Mouse (Mus musculus) midbrain, postnatal 0 days (tissue): ENCODE results near the gene Tpst2. TPM values are rescaled to one million over a fixed set of nuclear protein-coding genes. Genes with fewer than 3 reads are reported as not detected.

ENCODE experiments used
- ATAC-seq: fragments of 200-750 bp; cut with Nextera tagmentation; 2 replicates; pipeline ENCODE4 v1.8.0; 2017; ENCODE audit warnings: moderate number of reproducible peaks, mild to moderate bottlenecking, moderate TSS enrichment, moderate library complexity; ENCODE audit not compliant: low FRiP score
- DNase-seq: peaks from one replicate; pipeline ENCODE4 v3.0.0-alpha.2; 2015; ENCODE audit warnings: low spot score
- H3K27ac ChIP-seq: fragments of 300-500 bp; sonication (generic); 2 replicates; pipeline ENCODE4 v1.5.1; 2014; ENCODE audit warnings: low read depth, mild to moderate bottlenecking, low read length, mixed read lengths
- H3K27me3 ChIP-seq: fragments of 300-500 bp; sonication (generic); 2 replicates; pipeline ENCODE4 v1.6.1; 2014; ENCODE audit warnings: low read length, control low read depth, mixed read lengths; ENCODE audit not compliant: insufficient read depth
- H3K36me3 ChIP-seq: fragments of 300-500 bp; sonication (generic); 2 replicates; pipeline ENCODE4 v1.6.1; 2014; ENCODE audit warnings: low read length, control low read depth, mixed read lengths; ENCODE audit not compliant: insufficient read depth
- H3K4me1 ChIP-seq: fragments of 300-500 bp; sonication (generic); 2 replicates; pipeline ENCODE4 v1.6.1; 2014; ENCODE audit warnings: mild to moderate bottlenecking, control low read depth, antibody characterized with exemption, low read length, mixed read lengths; ENCODE audit not compliant: insufficient read depth
- H3K4me2 ChIP-seq: fragments of 300-500 bp; sonication (generic); 2 replicates; pipeline ENCODE4 v1.6.1; 2014; ENCODE audit warnings: low read depth, mild to moderate bottlenecking, low read length, mixed read lengths; ENCODE audit not compliant: poor library complexity, severe bottlenecking
- H3K4me3 ChIP-seq: fragments of 300-500 bp; sonication (generic); 2 replicates; pipeline ENCODE4 v1.5.1; 2014; ENCODE audit warnings: low read depth, mild to moderate bottlenecking, low read length, moderate library complexity
- H3K9ac ChIP-seq: fragments of 300-500 bp; sonication (generic); replicated peaks from 2 replicates; pipeline ENCODE4 v1.6.1; 2014; ENCODE audit warnings: mild to moderate bottlenecking, low read length, moderate library complexity, mixed read lengths; ENCODE audit not compliant: poor library complexity, severe bottlenecking
- H3K9me3 ChIP-seq: fragments of 300-500 bp; sonication (generic); 2 replicates; pipeline ENCODE4 v1.6.1; 2016; ENCODE audit warnings: low read length, control low read depth
- CTCF ChIP-seq: IDR thresholded peaks from 2 replicates; pipeline ENCODE4 v1.5.1; 2016; ENCODE audit warnings: antibody characterized with exemption, mild to moderate bottlenecking
- WGBS: fragments of 180-500 bp; shearing (Covaris S2); extraction: QIAGEN DNeasy Blood & Tissue Kit; methylation state at CpG from one replicate; pipeline ENCODE4 v1.1.7; 2014; 5-methylcytosine and 5-hydroxymethylcytosine counted together
- polyA plus RNA-seq: library from polyadenylated mRNA; unstranded; fragments of >200 nt; fragmentation: Nextera tagmentation; extraction: Ambion mirVana; gene quantifications from 2 replicates; pipeline ENCODE4 v1.2.1, GENCODE M21; 2015
- total RNA-seq: library from RNA; depleted of rRNA; stranded (reverse); fragments of >200 nt; gene quantifications from 2 replicates; pipeline ENCODE4 v1.2.3, GENCODE M21; 2014

Gene Tpst2
- total and polyA plus RNA-seq, 2 experiments from 2014 or later, result 37.1 to 37.3 TPM

DNA sequence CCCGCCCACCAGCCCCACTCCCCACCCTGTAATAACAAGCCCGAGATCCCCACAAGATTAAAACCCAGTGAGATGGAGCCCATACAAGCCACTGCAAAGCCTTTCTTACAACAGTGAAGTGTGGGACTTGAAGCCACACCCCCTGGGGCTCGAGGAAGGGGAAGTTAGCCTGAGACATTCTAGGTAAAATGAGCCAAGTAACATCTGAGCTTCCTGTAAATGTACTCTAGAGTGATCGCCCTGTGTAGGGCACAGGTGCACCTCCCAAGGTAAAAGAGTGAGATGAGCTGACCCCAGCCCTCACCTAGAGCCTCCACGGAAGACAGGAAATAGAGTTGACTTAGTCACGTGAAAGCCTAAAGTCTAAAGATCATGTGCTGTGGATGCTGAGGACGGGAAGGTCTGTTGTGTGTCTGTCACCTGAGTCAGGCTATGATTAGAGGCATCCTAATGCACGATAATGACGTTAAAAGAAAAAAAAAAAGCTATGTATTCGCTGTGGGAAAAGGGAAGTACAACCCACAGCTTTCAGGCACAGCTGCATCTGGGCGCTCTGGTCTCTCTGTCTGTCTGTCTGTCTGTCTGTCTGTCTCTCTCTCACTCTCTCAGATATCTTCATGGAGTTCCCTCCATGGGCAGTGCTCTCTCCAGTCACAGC, 10.6 kb downstream of the Tpst2 start:
- ATAC-seq, result no peak
- H3K36me3 ChIP-seq, result no peaks in the 10 kb centered on the region

GRCm38 (mm10) chr5:112287652-112288051, 11.2 kb downstream of the Tpst2 start:
- DNase-seq, result no peak
- Histone ChIP-seq H3K4me3 (no peak overlapping the region), H3K36me3 (no peaks in the 10 kb centered on the region), H3K9me3 (no peaks in the 10 kb centered on the region), H3K9ac (no peak overlapping the region), H3K4me2 (no peak overlapping the region), H3K4me1 (no peaks in the 10 kb centered on the region), H3K27me3 (no peaks in the 10 kb centered on the region), H3K27ac (no peak overlapping the region)
- TF ChIP-seq CTCF, result no peak
- no peak for ATAC-seq
- 93% methylated on average over 2 of the region's 2 CpGs for WGBS

More for the DNA sequence above, 10.6 kb downstream of the Tpst2 start:
- H3K4me2 ChIP-seq, result no peak overlapping the region
- H3K27ac ChIP-seq, result no peak overlapping the region
- no peaks in the 10 kb centered on the region for H3K27me3 ChIP-seq
- H3K4me1 ChIP-seq, result no peaks in the 10 kb centered on the region
- TF ChIP-seq CTCF, result no peak
- no peak overlapping the region for H3K4me3 ChIP-seq
- no peak overlapping the region for H3K9ac ChIP-seq
- no peak for DNase-seq
- 84% methylated on average over 11 of the region's 11 CpGs for WGBS
- H3K9me3 ChIP-seq, result no peaks in the 10 kb centered on the region

DNA sequence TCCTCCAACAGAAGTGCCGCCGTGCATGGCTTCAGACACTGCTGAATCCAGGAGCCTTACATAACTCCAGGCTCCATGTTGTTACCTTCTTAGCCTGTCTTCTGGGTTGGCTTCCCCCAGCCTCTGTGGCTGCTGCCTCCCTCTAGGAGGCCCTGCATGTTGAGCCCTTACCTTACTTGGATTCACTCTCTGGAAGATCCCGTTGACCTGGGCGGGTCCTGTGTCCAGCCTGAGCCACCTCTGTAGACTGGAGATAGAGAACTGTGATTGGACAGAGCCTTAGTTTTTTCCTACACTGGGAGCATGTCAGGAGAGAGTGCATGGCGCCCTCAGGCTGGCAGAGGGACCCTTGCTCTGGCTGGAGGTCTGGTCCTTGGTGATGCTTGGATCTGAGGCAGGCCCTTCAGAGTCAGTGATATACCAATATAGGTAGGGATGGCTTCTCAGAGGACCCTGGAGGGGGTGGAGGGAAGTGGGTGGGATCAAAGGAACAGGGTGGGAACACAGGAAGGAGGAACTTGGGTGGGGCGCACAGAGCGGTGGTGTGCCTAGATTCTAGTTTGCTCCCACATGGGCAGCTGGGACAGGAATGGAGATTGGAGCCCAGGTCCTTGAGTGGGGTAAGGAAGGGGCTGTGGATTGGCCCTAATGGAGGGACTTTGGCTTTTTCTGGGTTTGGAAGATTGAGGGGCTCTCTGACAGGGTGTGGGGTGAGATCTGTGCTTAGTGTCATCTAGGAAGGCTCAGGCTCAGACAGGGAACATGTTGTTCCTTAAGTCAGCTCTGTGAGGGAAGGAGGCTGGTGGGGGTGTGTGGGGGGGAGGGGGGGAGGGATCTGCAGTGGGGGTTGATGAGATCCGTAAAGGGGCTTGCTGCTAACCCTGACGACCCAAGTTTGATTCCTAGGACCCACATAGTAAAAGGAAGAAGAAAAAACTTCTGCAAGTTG, 12.0 kb downstream of the Tpst2 start:
- Histone ChIP-seq H3K9ac (no peak overlapping the region), H3K36me3 (no peaks in the 10 kb centered on the region), H3K4me2 (no peak overlapping the region), H3K9me3 (no peaks in the 10 kb centered on the region), H3K4me3 (no peak overlapping the region), H3K27me3 (no peaks in the 10 kb centered on the region), H3K4me1 (no peaks in the 10 kb centered on the region), H3K27ac (no peak overlapping the region)
- WGBS, result 78% methylated on average over 9 of the region's 9 CpGs
- no peak for TF ChIP-seq CTCF
- DNase-seq (no peak), ATAC-seq (no peak)

GRCm38 (mm10) chr5:112289236-112289635, 12.7 kb downstream of the Tpst2 start:
- no peak for TF ChIP-seq CTCF
- H3K27ac ChIP-seq, result no peak overlapping the region
- ATAC-seq, result no peak
- no peaks in the 10 kb centered on the region for H3K27me3 ChIP-seq
- peak; percentile 26 for DNase-seq
- H3K4me3 ChIP-seq, result no peak overlapping the region
- no peaks in the 10 kb centered on the region for H3K9me3 ChIP-seq
- no peaks in the 10 kb centered on the region for H3K36me3 ChIP-seq
- H3K4me1 ChIP-seq, result no peaks in the 10 kb centered on the region
- no peak overlapping the region for H3K4me2 ChIP-seq
- H3K9ac ChIP-seq, result no peak overlapping the region
- 70% methylated on average over 8 of the region's 8 CpGs for WGBS

- WGBS, result 90% methylated on average over 16 of the region's 16 CpGs
- ATAC-seq, result no peak
- Histone ChIP-seq H3K9me3 (no peaks in the 10 kb centered on the region), H3K4me2 (no peak overlapping the region), H3K27me3 (no peaks in the 10 kb centered on the region), H3K36me3 (no peaks in the 10 kb centered on the region), H3K27ac (no peak overlapping the region), H3K4me1 (no peaks in the 10 kb centered on the region), H3K4me3 (no peak overlapping the region), H3K9ac (no peak overlapping the region)
- TF ChIP-seq CTCF, result no peak
- DNase-seq, result no peak
Observed at GRCm38 (mm10) chr5:112289819-112290535, 13.5 kb downstream of the Tpst2 start.
